Mouse (Mus musculus): Measurements from ENCODE around the gene Arpc5l.

DNA sequence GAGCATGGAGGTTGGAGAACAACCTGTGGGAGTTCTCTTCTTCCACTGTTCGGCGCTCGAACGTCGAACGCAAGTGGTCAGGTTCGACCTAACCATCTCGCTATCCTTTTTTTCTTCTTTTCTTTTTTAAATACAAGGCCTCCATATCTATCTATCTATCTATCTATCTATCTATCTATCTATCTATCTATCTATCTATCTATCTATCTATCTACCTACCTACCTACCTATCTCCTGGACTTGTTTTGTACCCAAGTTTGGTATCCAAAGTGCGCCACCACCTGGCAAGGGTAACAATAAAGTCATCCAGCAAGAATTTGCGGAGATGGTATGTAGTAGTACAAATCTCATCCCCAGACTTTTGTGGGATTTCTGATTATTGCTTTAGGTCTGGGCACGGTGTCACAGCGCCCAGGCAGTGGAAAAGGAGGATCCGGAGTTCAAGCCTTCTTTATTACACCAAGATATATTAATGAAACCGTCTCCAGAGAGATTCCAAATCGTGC lies 479 bp downstream of the Arpc5l start, which contains the start of gene Rpl35:
- no peak for TF ChIP-seq CTCF (IDR thresholded peaks at IDR 0.05; ENCODE audit: borderline replicate concordance, insufficient read depth, low read length)
- TF ChIP-seq POLR2A (IDR thresholded peaks at IDR 0.05; ENCODE audit: low read depth, low read length): no peak
